Mouse (Mus musculus) embryonic facial prominence, embryonic 11.5 days (tissue): ENCODE measurements around the gene Cbx8. TPM values are rescaled to one million over a fixed set of nuclear protein-coding genes. Genes with fewer than 3 reads are reported as not detected.

Experiments
- ATAC-seq: fragments of 200-750 bp; cut with Nextera tagmentation; replicated peaks from 2 replicates; pipeline ENCODE4 v1.8.0; 2017; ENCODE audit warnings: low read depth; ENCODE audit not compliant: insufficient number of reproducible peaks, low FRiP score, low TSS enrichment
- DNase-seq: peaks from one replicate; pipeline ENCODE4 v3.0.0-alpha.2; 2015; ENCODE audit warnings: low spot score
- H3K27ac ChIP-seq: fragments of 300-500 bp; sonication (generic); replicated peaks from 2 replicates; pipeline ENCODE4 v1.5.1; 2014; ENCODE audit warnings: mild to moderate bottlenecking, low read depth, low read length, control low read depth
- H3K27me3 ChIP-seq: fragments of 300-500 bp; sonication (generic); 2 replicates; pipeline ENCODE4 v1.6.1; 2014; ENCODE audit warnings: mild to moderate bottlenecking, low read length, moderate library complexity, mixed read lengths; ENCODE audit not compliant: control insufficient read depth, insufficient read depth
- H3K36me3 ChIP-seq: fragments of 300-500 bp; sonication (generic); replicated peaks from 2 replicates; pipeline ENCODE4 v1.6.1; 2014; ENCODE audit warnings: low read depth, mild to moderate bottlenecking, low read length, moderate library complexity, mixed read lengths; ENCODE audit not compliant: control insufficient read depth, insufficient read depth
- H3K4me1 ChIP-seq: fragments of 300-500 bp; sonication (generic); 2 replicates; pipeline ENCODE4 v1.6.1; 2014; ENCODE audit warnings: low read length, mixed read lengths; ENCODE audit not compliant: control insufficient read depth, insufficient read depth
- H3K4me2 ChIP-seq: fragments of 300-500 bp; sonication (generic); 2 replicates; pipeline ENCODE4 v1.6.1; 2014; ENCODE audit warnings: low read depth, mild to moderate bottlenecking, control low read depth, low read length, moderate library complexity
- H3K4me3 ChIP-seq: fragments of 300-500 bp; sonication (generic); 2 replicates; pipeline ENCODE4 v1.5.1; 2014; ENCODE audit warnings: low read depth, low read length, control low read depth
- H3K9ac ChIP-seq: fragments of 300-500 bp; sonication (generic); replicated peaks from 2 replicates; pipeline ENCODE4 v1.6.1; 2014; ENCODE audit warnings: mild to moderate bottlenecking, control low read depth, low read length
- H3K9me3 ChIP-seq: fragments of 300-500 bp; sonication (generic); replicated peaks from 2 replicates; pipeline ENCODE4 v1.6.1; 2016; ENCODE audit warnings: mild to moderate bottlenecking, low read length, inconsistent platforms, mixed read lengths; ENCODE audit not compliant: control insufficient read depth
- WGBS: fragments of 180-500 bp; shearing (Covaris S2); extraction: QIAGEN DNeasy Blood & Tissue Kit; methylation state at CpG from one replicate; pipeline ENCODE4 v1.1.7; 2014; 5-methylcytosine and 5-hydroxymethylcytosine counted together
- polyA plus RNA-seq: library from polyadenylated mRNA; unstranded; fragments of >200 nt; fragmentation: Nextera tagmentation; extraction: Ambion mirVana; gene quantifications from 2 replicates; pipeline ENCODE4 v1.2.1, GENCODE M21; 2014

Gene Cbx8
- polyA plus RNA-seq, 1 experiment from 2014 or later = 10.3 TPM

DNA sequence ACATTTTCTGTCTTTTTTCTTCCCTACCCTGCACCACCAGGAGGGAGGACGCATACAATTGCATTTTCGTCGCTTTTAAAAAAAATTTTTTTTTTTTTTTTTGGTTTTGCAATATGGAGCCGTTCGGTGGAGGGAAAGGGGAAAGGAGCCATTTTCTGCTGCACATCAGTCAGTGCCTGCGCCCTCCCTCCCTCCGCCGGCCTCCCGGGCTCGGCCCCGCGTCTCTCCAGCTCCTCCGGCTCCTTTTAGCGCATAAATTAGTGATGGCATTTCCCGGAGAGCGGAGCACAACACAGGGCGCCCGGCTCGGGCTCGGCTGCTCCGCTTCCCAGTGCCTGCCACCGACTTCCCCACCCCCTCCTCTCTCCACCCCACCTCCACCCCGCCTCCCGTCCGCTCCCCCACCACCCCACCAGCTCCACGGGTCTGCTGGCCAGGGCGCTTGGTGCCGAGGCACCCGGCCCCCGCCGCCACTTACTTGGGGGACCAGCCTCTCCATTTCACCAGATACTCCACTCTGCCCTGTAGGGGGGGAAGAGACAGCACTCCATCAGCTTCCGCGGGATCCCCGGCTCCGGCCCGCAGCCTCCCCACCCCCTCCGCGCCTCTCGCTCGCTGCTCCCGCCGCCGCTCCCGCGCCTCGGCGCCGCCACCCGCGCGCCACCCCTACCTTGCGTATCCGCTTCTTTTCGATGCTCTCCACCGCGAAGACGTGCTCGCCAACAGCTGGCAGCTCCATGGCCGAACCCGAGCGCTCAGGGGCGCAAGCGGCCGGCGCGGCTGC is 44.7 kb upstream of the Cbx8 start:
- Histone ChIP-seq H3K9ac (peak overlapping the region; percentile 90), H3K27ac (peak overlapping the region; percentile 97), H3K4me2 (peak overlapping the region; percentile 73), H3K36me3 (no peaks in the 10 kb centered on the region; the same call in 1 of the 2 replicates), H3K4me1 (peaks cover 45% of the 10 kb centered on the region), H3K9me3 (no peaks in the 10 kb centered on the region), H3K4me3 (peak overlapping the region; percentile 84), H3K27me3 (peaks cover 72% of the 10 kb centered on the region)
- DNase-seq (peak; percentile 72), ATAC-seq (peak; percentile 34)
- under 1% methylated on average over 61 of the region's 66 CpGs for WGBS

DNA sequence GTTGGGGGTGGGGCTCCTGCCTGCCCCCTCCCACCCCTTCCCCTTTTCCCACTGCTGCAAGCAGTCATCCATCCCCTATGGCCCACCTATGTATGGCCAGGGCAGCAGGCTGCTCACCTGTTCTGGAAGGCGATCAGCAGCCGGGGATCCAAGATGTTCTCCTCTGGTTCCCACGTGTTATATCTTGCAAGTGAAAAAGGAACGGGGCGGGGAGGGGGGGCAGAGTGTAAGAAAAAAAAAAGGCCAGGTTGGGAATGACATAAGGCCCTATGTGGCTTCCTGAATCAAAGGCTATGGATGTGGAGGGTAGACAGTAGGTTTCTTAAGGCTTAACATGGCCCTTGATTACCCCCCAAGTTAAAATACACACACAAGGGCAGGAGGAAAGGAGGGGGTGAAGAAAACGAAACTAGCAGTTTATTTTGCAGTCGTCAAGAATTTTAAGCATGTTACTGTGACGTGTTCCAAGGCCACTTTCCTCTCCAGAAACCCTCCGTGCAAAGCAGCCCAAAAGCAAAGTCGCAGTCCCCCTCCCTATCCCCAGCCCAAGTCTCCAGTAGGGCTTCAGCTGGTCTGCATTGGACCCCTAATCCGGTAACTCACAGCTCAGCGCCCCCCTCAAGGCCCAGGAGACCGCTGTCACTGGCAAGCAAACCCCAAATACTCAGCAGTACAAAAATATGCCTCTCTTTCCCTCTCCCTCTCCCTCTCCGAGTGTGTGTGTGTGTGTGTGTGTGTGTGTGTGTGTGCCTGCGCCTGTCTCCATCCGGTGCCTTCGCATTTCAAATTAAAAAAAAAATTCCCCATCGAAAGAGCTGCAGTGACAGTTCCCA is 43.9 kb upstream of the Cbx8 start:
- 1% methylated on average over 18 of the region's 18 CpGs for WGBS
- Histone ChIP-seq H3K27ac (no peak overlapping the region), H3K9me3 (no peaks in the 10 kb centered on the region), H3K4me2 (peak overlapping the region; percentile 73), H3K4me3 (peak overlapping the region; percentile 84), H3K4me1 (peaks cover 48% of the 10 kb centered on the region), H3K36me3 (no peaks in the 10 kb centered on the region; the same call in 1 of the 2 replicates), H3K9ac (peak overlapping the region; percentile 56), H3K27me3 (peaks cover 71% of the 10 kb centered on the region)
- DNase-seq (peak; percentile 62), ATAC-seq (no peak)

DNA sequence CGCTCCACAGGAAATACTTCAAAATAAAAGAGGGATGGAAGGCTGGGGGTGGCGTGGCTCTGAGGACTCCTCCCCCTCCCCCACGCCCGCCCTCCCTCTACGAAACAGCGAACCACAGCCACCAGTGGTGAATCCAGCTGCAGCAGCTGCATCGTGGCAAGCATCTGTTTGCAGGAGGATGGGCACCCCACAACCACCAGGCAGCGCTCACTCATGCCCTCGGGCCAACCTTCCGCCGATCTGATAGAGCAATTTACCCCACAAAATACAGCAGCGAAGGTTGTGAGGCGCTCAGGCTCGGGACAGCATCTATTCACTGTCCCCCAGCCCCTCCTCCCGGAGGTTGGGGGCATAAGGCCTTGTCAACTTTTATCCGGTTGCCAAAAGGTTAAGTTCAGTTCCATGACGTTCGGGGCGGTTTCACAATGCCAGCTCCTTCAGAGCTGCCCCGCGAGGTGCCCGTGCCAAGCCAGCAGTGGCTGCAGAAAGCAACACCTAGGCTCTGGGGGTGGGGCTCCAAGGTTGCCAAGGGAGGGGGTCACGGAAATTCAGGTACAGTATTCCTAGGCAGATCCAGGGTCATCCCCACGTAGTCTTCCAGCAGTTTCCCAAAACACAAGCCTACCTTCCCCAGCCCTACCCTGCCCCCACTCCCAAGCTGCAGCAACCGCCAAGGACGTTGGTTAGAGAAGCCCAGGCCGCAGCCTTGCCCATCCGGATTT is 43.1 kb upstream of the Cbx8 start:
- Histone ChIP-seq H3K4me1 (peaks cover 51% of the 10 kb centered on the region), H3K4me2 (peak overlapping the region; percentile 73), H3K36me3 (no peaks in the 10 kb centered on the region; the same call in 1 of the 2 replicates), H3K4me3 (peak overlapping the region; percentile 84), H3K27ac (no peak overlapping the region), H3K27me3 (peaks cover 69% of the 10 kb centered on the region), H3K9me3 (no peaks in the 10 kb centered on the region), H3K9ac (peak overlapping the region; percentile 9; the same call in 1 of the 2 replicates)
- ATAC-seq (no peak), DNase-seq (no peak)
- WGBS = 2% methylated on average over 28 of the region's 28 CpGs

DNA sequence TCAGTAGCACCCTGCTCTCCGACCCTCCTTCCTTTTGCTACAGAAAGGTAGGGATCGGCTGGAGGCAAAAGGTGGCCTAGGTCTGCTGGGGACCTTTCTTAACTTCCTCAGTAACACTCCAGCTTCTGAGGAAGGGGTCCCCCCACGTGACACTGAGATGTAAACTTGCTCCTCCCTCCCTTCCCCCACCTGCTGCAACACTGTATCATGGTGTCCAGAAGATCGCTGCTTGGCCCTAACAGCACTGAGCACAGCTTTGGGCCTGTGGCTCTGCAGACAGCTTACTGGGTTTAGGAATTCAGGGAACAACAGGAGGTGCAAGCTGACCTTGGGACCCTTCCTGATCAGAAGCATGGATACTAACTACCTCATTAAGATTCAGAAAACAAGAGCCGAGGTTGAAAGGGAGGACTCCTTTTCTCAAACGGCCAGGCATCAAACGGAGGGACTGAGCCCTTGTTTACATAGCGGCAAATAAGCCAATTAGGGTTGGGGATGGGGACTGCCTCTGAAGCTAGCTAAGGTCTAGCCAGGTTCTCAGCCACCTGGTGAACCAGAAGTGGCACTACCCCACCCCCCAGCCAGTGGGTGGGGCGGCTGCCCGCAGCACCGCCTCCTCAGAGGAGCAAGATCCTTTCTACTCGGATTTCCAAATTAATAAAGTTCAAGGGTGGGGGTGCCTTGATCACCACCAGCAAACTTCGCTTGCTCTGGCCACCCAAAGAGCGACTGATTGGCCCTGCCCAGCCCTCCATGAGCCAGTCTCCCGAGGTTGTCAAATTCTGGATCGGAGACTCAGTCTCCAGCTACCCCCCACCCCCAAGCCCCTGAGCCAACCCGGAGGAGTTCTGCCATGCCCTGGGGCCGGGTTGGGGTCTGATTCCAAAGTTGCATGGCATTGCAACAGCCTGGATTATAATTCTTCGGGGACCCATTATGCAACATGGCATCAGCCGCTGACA is 42.1 kb upstream of the Cbx8 start:
- DNase-seq (peak; percentile 35), ATAC-seq (no peak)
- Histone ChIP-seq H3K27ac (no peak overlapping the region), H3K4me1 (peaks cover 51% of the 10 kb centered on the region), H3K9me3 (no peaks in the 10 kb centered on the region), H3K36me3 (no peaks in the 10 kb centered on the region; the same call in 1 of the 2 replicates), H3K4me3 (peak overlapping the region; percentile 84; the same call in 1 of the 2 replicates), H3K4me2 (peak overlapping the region; percentile 73), H3K9ac (no peak overlapping the region; the same call in 1 of the 2 replicates), H3K27me3 (peaks cover 62% of the 10 kb centered on the region)
- WGBS = 5% methylated on average over 20 of the region's 20 CpGs

DNA sequence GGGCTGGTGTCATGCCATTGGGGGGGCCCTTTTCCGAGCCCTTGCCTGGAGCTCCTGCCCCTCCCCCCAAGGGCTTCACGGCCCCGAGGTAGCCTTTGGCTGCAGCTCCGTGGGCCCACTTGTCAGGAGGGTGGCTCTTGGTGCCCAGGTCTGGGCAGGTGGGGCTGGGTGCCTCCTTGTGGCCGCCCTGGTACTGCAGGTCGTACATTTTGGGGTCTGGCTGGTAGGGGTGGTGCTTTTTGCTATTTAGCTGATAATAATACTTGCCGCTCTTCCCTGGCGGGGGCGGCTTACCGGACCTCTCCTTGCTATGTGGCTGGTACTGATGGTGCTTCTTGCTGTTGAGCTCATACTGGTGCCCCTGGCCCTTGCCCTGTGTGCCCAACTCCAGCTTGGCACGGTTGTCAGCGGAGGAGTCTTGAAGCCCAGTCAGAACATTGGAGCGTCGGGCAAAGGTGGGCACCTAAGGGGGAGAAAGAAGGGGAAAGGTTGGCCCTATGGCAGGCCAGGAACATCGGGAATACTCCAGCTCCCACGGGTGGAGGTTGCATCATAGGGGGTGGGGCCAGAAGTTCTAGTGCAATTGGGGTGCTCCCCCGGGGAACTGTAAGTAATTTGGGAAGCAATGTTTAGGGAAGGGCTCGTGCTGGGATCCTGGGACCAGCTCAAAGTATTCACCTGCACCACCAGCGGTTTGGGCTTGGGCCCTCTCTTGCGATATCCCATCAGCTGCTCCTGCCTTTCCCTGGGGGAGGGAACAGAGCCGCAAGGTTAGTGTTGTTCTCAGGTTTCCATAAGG is 41.3 kb upstream of the Cbx8 start:
- no peak for ATAC-seq
- H3K4me1 ChIP-seq = peaks cover 48% of the 10 kb centered on the region
- DNase-seq = peak; percentile 57
- H3K9me3 ChIP-seq = no peaks in the 10 kb centered on the region
- 11% methylated on average over 21 of the region's 21 CpGs for WGBS
- H3K27ac ChIP-seq = no peak overlapping the region
- H3K4me3 ChIP-seq = 0 out of 2 replicates have a peak overlapping the region, but pooled peaks have one; percentile 5
- peaks cover 53% of the 10 kb centered on the region for H3K27me3 ChIP-seq
- H3K36me3 ChIP-seq = no peaks in the 10 kb centered on the region; the same call in 1 of the 2 replicates
- no peak overlapping the region for H3K4me2 ChIP-seq
- H3K9ac ChIP-seq = no peak overlapping the region

DNA sequence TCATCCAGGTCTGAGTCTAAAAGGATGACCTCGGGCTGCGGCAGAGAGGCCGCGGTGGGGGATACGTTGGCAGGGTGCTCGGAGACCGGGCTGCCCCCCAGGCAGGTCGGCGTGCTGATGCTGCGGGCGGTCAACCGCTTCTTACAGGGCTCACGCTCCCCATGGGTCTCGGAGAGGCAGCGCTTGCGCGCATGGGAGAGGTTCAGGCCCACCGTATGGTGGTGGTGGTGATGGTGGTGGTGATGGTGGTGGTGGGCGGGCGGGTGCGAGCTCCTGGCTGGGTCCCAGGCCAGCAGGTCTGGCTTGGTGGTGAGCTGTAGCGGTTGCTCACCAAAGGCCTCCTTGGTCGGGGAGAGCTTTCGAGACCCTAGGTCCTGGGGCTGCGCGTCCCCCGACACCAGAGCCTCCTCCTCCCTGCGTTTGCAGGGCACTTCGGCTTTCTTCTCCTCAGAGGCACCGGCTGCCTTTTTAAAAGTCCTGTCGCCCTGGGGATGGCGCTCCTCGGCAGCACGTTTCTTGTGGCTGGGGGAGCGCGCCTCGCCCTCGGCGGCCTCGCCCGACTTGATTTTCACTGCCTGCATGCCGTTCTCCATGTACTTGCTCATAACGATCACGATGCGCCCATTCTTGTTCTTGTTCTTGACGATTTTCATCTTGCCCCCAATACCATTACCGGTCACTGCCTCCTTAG is 40.5 kb upstream of the Cbx8 start:
- Histone ChIP-seq H3K27ac (no peak overlapping the region), H3K9ac (no peak overlapping the region; the same call in 1 of the 2 replicates), H3K4me3 (peak overlapping the region; percentile 8; the same call in 1 of the 2 replicates), H3K9me3 (no peaks in the 10 kb centered on the region), H3K4me1 (peaks cover 48% of the 10 kb centered on the region), H3K27me3 (peaks cover 49% of the 10 kb centered on the region), H3K4me2 (no peak overlapping the region), H3K36me3 (no peaks in the 10 kb centered on the region; the same call in 1 of the 2 replicates)
- no peak for DNase-seq
- 13% methylated on average over 47 of the region's 47 CpGs for WGBS
- no peak for ATAC-seq
